Mouse (Mus musculus) liver, adult 2 months (tissue): ENCODE results near the gene Agtpbp1.

Experiments
- CTCF ChIP-seq: fragments of 200-500 bp; IDR thresholded peaks from 2 replicates; pipeline ENCODE4 v1.5.1; 2011; ENCODE audit warnings: low read depth, low read length, control low read depth
- POLR2A ChIP-seq: fragments of 200-500 bp; IDR thresholded peaks from 2 replicates; pipeline ENCODE4 v1.6.1; 2011; ENCODE audit warnings: low read length, control low read depth; ENCODE audit not compliant: insufficient read depth; ENCODE audit errors: extremely low read depth

DNA sequence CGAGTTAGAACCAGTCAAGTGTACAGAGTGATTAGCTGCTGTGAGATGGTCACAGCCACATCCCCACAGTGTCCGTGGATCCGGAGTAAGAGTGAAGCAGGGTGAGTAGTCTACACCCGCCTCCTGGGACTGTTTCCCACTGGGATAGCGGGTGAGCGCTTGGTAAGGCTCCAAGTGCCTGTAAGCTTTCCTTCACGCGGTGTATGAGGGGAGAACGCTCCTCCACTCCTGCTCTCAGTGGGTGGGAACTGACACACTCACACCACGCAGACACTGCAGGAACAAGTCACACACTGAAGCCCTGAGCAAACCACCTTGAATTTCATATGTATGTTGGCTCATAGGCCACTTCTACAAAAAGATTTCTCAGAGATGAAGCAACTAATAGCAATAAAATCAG lies 134.2 kb downstream of the Agtpbp1 start:
- TF ChIP-seq CTCF (no peak), POLR2A (no peak)
